Mouse (Mus musculus) right cerebral cortex, postnatal 14 days (tissue): ENCODE measurements around the gene Kdm5b.

Experiments used
- DNase-seq: peaks from one replicate; pipeline ENCODE4 v3.0.0; 2022

The Kdm5b gene

DNA sequence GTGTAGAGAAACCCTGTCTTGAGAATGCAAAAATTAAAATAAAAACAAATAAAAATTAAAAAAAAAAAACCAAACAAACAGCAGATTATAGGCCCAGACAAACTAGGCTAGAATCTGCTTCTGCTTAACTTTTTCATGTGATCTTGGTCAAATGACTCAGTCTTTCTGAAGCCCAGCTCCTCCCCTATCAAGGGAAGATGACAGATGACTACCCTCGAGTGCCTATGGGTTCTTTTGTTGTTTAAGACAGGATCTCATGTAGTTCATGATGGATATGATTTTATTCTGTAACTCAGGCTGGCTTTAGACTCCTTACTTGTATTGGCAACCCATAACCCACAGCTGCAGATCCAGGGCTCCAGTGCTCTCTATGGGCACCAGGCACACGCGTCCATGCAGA lies 8.1 kb upstream of the Kdm5b start:
- no peak for DNase-seq

DNA sequence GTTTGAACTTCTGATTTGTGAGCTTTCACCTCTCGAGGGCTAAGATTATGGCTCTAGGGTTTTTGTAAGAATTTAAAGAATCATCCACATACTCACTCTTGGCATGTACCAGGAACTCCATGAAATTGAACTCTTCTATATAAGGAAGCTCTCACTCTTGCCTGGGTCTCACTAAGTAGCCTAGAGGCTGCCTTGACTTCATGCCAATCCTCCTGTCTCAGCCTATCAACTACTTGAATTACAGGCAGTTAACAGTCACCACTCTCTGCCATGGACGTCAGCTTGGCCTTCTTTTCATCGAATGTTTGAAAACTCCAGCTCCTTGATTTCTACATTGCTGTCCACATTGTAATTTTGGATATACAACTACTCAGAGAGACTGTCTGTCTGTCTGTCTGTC lies 7.6 kb upstream of the Kdm5b start:
- no peak for DNase-seq

DNA sequence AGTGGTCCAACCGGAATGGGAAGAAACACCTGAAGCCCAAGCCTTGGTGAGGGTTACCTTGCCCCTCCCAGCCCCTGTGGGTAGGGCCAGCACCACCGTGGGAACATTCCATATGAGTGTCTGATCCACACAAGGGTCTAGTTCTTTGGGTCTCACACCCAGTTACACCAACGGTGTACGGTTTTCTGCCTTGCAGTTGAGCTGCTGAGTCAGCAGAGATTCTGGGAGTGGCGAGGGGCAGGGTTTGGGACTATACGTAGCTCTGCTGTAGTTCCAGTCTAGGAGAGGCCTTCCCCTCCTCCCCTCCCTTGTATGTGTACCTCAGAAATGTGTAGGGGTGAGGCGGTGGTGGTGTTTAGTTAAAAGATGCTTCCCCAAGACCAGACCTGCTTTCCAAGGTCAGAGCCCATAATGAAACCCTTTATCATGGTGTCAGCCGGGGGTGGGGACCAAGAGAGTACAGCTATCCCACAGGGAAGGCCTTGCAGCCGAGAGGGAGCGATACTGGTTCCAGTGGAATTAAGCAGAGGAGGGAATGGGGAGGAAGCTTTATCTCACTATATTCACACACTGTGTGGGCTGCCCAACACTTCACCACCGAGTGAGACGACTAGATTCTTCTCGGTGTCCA lies 4.6 kb upstream of the Kdm5b start:
- DNase-seq: peak; percentile 8

DNA sequence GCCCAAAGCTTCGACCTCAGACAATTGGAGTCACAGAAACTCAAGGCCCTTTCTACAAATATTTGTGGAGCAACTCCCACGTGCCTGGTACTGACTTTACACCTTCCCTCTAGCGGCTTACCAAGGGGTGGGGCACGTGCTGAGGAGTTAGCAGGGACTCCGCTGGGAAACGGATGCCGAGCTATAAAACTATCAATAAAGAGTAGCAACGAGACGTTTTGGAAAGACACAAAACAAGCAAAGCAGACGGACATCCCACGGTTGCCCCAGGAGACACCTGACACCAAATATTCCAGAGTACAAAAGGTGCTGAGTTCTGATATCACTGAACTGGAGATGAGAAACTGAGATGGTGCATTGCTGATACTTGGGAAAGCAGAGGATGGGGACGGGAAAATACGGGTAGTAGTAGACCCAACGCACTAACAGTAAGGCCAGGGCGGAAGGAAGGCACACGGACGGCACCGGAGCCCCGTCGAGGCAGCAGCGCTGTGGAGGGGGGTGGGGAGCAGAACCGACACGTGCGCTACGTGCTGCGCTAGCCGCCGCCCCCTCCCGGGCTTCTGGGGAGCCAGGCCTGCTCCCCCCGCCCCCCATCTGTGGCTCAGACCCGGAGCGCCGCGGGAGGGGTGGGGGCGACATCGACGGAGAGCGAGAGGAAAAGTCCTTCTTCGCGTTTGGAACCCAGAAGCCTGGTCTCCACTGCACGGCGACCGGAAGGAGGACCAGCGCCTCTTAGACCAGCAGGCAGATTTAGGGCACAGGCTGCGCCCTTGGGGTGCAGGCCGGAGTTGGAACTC lies 3.9 kb upstream of the Kdm5b start:
- DNase-seq: peak; percentile 78

DNA sequence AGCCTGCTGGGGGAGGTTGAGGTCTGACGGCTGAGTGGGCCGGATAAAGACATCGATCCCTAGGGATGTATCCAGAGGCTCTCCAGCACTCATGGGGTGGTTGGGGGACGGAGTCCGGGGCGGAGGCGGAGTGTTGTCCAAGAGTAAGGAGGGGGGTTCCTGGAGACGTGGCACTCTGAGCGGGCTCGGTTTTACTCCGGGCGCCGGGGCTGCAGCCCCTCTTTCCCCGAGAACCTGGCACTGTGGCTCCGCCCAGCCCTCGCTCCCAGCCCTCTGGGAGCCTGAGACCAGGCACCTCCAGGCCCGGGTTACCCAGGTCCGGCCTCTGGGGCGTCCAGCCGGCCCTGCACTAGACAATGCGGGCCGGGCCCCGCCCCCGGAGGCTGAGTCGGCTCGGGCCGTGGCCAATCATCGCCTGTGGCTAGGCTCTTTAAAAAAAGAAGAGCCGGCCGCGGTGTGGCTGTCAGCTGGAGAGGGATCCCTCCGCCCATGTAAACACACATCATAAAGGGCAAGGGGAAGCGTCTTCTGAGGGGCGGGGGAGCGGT lies 3.2 kb upstream of the Kdm5b start:
- peak; percentile 94 for DNase-seq

DNA sequence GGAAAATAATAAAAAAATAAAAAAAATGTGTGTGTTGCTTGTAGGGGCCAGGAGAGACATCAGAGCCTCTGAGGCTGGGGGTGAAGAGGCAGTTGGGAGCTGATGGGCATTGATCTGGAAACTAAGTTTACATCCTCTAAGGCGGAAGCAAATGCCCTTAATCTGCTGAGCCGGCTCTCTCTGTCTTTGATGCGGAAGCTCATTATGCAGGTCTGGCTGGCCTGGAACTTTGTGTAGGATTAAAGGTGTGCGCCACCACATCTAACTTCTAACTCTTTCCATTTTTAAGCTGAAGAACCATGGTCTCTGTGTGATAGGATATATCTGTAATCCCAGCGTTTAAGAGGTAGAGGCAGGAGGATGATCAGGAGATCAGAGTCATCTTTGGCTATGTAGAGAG lies 1.5 kb upstream of the Kdm5b start:
- DNase-seq: no peak

- no peak for DNase-seq
Observed at GRCm38 (mm10) chr1:134559226-134559625, 745 bp upstream of the Kdm5b start.

DNA sequence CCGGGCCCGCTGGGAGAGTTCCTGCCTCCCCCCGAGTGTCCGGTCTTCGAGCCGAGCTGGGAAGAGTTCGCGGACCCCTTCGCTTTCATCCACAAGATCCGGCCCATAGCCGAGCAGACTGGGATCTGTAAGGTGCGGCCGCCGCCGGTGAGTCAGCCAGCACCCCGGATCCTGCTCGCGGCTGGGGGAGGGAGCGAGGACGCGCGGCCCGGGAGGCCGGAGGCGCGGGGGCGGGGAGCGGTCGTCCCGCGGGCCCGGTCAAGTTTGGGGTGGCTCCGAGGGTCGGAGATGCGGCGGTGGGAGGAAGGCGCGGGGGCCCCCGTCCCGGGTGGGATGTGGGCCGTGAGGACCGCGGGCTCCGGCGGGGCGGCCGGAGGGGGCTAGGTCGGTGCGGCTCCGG lies 425 bp downstream of the Kdm5b start:
- peak; percentile 32 for DNase-seq

DNA sequence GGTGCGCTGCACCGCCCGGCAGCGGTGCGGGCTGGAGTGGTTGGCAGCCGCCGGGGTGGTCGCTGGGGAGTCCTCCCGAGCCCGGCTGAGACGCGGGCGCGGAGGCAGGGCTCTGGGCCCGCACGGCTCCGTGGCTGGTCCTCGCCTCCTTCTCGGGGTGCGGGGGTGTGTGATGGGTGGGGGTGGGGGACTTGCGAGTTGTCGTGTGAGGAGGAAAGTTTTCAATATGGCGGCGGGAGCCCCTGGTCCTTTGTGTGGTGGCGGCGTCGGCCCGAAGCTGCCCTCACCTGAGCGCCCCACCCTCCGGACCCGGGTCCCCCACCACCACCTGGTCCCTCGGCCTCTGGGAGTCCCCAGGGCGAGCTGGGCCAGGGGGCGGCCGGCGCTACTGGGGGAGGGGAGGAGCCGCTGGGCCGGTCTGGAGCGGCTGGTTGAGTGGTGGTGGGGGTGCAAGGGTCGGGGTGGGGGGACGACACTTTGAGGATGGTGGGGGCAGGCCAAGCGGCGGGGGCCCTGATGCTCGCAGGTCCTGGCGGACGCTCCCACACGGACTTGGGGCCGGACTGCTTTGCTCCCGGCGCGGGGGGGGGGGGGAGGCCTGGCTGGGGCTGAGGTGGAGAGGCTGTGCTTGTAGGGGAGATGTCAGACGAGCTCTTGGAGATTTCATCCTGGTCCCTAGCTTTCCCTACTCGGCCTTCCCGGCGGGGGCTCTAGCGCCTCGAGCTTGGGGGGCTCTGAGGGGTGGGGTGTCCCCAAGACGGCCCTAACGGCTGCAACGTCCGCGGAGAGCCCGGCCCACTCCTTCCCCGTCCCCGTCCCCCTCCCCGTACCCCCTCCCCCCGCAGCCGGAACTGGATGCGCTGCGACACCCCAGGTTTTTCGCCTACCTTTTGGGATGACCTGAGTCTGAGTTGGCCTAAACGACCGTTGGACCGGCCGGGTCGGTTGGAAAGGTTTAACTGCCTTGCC lies 1.1 kb downstream of the Kdm5b start:
- DNase-seq: peak; percentile 48

- DNase-seq: no peak
Observed at GRCm38 (mm10) chr1:134561770-134562143, 1.8 kb downstream of the Kdm5b start.

DNA sequence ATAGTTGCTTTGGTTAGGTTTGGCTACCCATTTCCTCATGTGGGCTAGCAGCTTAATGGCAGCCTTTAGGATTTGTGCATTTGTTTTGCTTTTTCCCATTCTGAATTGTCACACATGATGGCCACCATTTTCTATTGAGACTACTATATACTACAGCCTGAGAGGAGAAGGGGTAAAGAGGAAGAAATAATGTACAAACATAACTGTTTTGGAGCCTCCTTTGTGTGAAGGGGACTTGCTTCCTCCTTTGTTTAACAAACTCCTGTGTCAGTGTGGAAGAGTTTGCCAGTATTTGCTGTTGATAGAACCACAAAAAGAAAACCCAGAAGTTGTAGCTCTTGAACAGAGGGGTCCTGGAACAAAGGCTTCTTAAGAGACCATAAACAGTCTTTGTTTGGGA lies 2.5 kb downstream of the Kdm5b start:
- no peak for DNase-seq

DNA sequence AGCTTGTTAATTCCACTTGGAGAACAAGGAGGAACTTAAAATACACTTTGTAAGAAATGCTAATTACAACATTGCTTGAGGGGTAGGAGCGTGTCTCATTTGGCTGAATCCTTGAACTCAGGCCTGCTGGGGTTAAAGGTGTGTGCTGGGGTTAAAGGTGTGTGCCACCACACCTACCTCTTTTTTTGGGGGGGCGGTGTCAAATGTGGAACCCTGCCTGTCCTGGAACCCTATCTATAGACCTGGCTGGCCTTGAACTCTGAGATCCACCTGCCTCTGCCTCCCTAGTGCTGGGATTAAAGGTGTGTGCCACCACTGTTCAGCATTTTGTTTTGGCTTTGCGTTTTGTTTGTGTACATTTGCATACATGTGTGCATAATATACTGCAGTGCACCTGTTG lies 3.8 kb downstream of the Kdm5b start:
- no peak for DNase-seq

- DNase-seq: no peak
Observed at GRCm38 (mm10) chr1:134567511-134567910, 7.5 kb downstream of the Kdm5b start.

DNA sequence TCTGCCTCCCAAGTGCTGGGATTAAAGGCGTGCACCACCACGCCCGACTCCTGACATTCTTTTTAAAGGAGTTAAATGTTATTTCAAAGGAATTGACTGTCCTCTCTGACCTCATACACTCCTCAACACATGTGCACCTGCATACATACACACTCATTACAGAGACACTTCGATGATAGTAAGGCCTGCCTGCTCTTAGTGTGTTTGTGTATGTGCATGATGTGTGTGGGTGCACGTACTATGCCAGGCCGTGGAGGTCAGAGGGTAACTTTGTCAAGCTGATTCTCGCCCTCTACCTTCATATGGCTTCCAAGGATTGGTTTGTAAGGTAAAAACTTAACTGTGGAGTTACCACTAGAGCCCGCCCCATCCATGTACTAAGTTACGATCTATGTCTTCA lies 10.2 kb downstream of the Kdm5b start:
- no peak for DNase-seq

DNA sequence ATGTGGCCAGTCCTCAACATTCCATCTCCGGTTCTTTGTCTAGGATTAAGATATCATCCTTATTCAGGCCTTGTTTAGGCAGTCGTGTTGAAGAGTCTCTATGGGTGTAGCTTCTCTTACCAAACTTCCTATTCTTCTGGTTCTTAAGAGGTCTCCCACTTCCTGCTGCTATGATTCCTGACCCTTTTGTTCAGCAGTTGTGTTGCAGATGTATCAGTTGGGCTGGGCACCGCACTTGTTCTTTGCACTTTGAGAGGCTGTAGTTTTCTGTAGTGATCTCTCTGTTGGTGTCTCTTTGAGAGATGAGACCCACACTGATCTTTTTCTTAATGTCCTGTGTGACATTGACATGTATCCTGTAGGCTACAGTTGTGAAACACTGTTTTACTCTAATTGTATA lies 10.7 kb downstream of the Kdm5b start:
- no peak for DNase-seq

DNA sequence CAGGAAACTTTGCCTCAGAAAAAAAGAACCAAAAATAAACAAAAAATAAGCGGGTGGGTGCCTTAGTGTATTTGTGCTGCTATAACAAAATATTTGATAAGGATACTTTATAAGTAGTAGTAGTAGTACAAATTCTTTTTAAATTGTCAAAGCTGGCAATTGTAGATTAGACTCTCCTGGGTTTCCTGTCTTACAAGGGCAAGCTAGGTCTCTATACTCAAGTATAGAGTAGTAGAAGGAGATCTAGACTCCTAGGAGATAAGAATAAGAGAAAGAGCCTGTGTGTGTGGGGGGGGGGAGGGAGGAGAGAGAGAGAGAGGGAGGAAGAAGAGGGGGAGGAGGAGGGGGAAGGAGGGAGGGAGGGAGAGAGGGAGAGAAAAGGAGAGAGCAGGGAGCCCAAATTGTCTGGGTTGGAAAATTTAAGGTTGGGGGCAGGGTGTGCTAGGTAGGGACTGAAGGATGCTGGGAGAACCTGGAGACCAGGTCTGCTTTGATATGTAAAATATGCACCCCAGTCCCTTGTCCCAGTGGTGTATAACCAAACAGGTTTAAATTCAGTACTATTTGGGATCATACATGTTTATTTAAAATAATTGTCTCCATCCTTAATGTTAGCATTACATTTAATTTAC lies 13.4 kb downstream of the Kdm5b start:
- no peak for DNase-seq

DNA sequence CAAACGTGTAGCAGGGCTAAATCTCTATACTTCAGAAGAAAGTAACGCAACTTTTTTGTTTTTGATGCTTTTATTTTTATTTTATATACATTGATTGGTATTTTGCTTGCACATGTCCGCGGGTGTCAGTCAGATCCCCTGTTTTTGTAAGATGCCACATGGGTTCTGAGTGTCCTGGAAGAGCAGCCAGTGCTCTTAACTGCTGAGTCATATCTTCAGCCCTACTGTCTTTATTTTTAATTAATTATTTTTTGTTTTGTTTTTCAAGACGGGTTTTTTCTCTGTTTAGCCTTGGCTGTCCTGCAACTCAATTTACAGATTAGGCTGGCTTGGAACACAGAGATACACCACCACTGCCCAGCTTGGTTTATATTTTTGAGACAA lies 14.0 kb downstream of the Kdm5b start:
- DNase-seq: no peak

GRCm38 (mm10) chr1:134577384-134578120 lies 17.6 kb downstream of the Kdm5b start:
- no peak for DNase-seq

DNA sequence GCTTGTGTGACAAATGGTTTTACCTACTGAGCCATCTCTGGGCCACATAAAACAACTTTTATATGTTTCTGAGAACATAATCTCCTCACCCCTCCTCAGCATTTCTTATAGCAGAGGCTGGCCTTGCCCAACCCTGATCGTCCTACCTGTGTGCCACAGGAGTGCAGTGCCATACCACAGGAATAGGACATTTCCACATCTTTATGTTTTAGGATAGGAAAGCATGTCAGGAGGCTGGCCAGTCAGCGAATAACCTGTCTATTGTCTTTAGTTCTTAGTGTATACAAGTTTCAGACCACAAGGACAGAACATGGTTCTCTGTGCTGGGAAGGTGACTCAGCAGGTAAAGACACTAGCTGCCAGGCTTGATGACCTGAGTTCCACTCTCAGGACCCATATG lies 20.8 kb downstream of the Kdm5b start:
- no peak for DNase-seq

GRCm38 (mm10) chr1:134583560-134583959 lies 23.6 kb downstream of the Kdm5b start:
- DNase-seq: no peak

- DNase-seq: no peak
Observed at GRCm38 (mm10) chr1:134589676-134590075, 29.7 kb downstream of the Kdm5b start.

- no peak for DNase-seq
Observed at GRCm38 (mm10) chr1:134591773-134592172, 31.8 kb downstream of the Kdm5b start.
